Mouse (Mus musculus): ENCODE measurements around the gene Fabp3. TPM values are rescaled to one million over a fixed set of nuclear protein-coding genes. Genes with fewer than 3 reads are reported as not detected.

Gene Fabp3
- polyA plus RNA-seq (2012) = not detected in 2 replicates

GRCm38 (mm10) chr4:130308231-130309081 is at the start of gene Fabp3, which contains the start of gene Gm10570:
TSS of gene Fabp3 (plus strand) at chr4:130308595.
TSS of gene Gm10570 (minus strand) at chr4:130308674.

GRCm38 (mm10) chr4:130279105-130279504 is 29.3 kb upstream of the Fabp3 start, which contains the start of gene Serinc2:
TSS of gene Serinc2 (minus strand) at chr4:130279205.

GRCm38 (mm10) chr4:130359486-130360237 is 51.3 kb downstream of the Fabp3 start, which contains the start of the genes Zcchc17 and Snrnp40:
TSS of gene Zcchc17 (minus strand) at chr4:130359943.
TSS of gene Snrnp40 (plus strand) at chr4:130360132.

Other genes starting within 250 kb of the Fabp3 start
- gene Pef1, start 206.0 kb upstream of the Fabp3 start, polyA plus RNA-seq (2012) = 11.3 and 16.3 TPM in 2 replicates
- gene Hcrtr1, start 169.2 kb upstream of the Fabp3 start, polyA plus RNA-seq (2012) = not detected in 2 replicates
- 8.4 and 8.8 TPM in 2 replicates for gene Tinagl1, start 133.5 kb upstream of the Fabp3 start, polyA plus RNA-seq (2012)
- not detected in 2 replicates for gene Gm853, start 86.2 kb upstream of the Fabp3 start, polyA plus RNA-seq (2012)
- gene Serinc2, start 29.4 kb upstream of the Fabp3 start, polyA plus RNA-seq (2012) = not detected in 2 replicates
- gene Gm10570, start 79 bp downstream of the Fabp3 start, polyA plus RNA-seq (2012) = not detected in 2 replicates
- 12.5 and 12.6 TPM in 2 replicates for gene Zcchc17, start 51.3 kb downstream of the Fabp3 start, polyA plus RNA-seq (2012)
- gene Snrnp40, start 51.5 kb downstream of the Fabp3 start, polyA plus RNA-seq (2012) = 57.2 and 61.4 TPM in 2 replicates